Mouse (Mus musculus): ENCODE data around the gene Fyb.

The Fyb gene

DNA sequence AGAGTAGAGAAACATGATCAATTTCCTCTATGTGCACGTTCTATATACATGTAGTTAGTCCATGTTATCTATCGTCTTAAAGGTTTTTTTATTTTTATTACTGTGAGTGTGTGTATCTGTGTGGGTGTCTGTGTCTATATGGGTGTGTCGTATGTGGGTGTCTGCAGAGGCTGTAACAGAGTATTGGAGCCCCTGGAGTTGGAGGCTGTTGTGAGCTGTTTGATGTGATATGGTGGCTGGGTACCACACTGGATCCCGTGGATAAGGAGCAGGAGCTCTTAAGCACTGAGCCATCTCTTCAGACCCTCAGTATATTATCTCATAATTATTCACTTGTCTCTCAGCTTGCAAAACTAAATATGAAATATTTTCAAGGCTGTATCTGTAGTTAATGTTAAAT, 135.4 kb downstream of the Fyb start:
- DNase-seq (ENCODE audit: low spot score in 2 of 2): no peak

GRCm38 (mm10) chr15:6661951-6662350, 139.3 kb downstream of the Fyb start:
- no peak for DNase-seq (ENCODE audit: low spot score in 2 of 2)

DNA sequence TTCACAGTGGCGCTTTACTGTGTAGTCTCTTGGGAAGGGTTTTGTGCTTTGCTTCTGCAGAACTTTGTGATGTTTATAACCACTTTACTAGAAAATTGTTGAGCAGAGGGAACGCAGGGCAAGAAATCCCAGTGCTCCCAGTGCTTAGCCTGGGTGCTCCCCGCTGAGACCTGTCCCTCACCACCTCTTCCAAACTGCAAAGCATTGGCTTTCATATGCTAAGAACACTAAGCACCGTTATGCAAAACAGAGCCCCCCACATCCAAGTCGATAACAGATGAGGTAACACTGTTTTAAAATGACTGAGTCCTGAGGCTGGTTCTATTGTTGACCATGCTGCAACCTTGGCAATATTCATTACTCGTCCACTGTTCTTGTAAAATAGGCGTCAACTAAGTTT, 141.3 kb downstream of the Fyb start:
- DNase-seq (ENCODE audit: low spot score in 2 of 2): no peak

GRCm38 (mm10) chr15:6666072-6666471, 143.4 kb downstream of the Fyb start:
- no peak for DNase-seq (ENCODE audit: low spot score in 2 of 2)

GRCm38 (mm10) chr15:6668793-6669437, 146.3 kb downstream of the Fyb start:
- DNase-seq (ENCODE audit: low spot score in 2 of 2): no peak

DNA sequence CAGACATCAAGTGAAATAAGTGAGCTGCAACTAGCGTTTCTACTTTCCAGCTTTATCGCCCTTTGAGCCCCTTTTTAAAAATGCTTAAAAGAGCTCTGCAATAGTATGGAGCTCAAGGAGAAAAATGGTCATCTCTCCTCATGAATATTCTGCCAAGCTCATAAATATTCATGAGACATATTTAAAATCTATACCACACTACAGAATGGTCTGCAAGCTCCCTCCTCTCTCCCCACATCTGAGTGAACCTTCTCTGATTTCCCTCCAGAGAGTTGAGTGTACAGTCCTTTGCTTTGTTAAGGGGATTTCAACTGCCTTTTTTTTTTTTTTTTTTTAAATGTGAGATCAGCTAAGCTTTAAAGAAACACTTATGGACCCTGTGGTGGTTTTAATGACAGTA, 155.8 kb downstream of the Fyb start:
- no peak for DNase-seq (ENCODE audit: low spot score in 2 of 2)

- DNase-seq (ENCODE audit: low spot score in 2 of 2): peak in 1 of 2 experiments; percentile 15
These were observed 179.5 kb downstream of the Fyb start for GRCm38 (mm10) chr15:6702164-6702563.

DNA sequence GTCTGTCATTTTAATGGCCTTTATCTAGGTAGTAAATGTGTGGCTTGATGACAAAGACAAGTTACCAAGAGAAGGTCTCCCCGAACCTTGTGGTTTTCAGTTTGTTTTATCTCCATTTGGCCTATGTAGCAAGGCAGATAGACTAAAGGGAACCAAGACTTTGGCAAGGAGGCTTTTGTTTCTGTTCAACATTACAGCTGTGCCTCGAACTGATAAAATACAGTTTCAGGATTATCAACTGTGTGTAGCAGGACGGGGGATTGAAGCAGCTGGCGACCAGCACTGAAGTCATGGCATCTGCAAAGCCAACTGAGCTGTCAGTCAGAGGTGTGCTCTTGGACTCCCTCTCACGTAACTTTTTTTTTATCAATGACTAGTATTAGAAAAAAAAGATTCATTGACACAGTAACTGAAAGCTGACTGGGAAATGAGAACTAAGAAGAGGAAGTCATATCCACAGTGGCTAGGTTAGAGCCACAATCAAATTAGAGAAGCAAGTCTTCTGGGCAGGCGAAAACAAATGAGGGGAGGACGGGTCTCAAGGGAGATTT, 182.8 kb downstream of the Fyb start:
- DNase-seq (ENCODE audit: low spot score in 2 of 2): no peak

DNA sequence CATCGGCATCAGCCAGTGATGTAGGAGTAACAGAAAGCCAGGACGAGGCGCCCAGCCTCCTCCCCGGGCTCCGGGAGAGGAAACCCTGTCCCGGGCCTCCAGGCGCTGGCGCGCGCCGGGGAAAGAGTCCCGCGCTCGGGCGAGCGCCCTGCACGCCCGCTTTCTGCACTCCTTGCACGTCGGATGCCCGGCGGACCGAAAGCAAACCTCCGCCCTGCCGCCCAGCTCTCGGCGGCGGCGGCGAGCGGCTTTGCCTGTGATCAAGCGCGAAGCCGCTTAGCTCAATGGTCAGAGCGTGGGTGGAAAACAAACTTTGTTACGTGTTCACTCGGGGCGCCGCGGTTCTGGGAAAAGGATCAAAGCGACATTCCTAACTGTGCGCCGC, 184.9 kb downstream of the Fyb start:
- DNase-seq (ENCODE audit: low spot score in 2 of 2): peak; percentile 51 to 53

DNA sequence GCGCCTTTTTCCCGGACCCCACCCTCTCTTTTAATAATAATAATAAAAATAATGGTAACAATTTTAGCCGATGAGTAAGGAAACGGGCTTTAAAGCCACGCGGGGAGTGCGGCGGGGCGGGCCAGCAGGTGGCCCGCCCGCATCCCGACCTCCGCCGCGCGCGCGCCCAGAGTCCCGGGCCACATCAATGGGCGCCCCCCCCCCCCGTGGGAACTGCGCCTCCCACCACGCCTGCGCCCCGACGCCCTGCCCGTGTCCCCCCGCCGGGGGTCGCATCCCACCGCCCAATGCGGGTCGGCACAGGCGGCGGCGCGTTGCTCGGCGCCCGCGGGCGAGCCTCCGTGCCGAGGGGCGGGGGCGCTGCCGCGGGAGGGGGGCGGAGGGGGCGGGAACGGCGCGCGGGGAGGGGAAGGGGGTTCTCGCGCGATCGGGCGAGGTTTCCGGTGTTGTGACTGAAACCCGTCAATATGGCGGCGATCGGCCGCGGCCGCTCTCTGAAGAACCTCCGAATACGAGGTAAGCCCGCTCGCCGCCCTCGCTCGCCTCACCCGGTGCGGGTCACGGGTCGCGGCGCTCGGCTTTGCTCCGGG, 185.4 kb downstream of the Fyb start, which contains the start of gene Rictor:
Gene Rictor (plus strand): TSS at position 444 of the 590 bp plus-strand sequence.
- peak; percentile 73 to 90 for DNase-seq (ENCODE audit: low spot score in 2 of 2)

DNA sequence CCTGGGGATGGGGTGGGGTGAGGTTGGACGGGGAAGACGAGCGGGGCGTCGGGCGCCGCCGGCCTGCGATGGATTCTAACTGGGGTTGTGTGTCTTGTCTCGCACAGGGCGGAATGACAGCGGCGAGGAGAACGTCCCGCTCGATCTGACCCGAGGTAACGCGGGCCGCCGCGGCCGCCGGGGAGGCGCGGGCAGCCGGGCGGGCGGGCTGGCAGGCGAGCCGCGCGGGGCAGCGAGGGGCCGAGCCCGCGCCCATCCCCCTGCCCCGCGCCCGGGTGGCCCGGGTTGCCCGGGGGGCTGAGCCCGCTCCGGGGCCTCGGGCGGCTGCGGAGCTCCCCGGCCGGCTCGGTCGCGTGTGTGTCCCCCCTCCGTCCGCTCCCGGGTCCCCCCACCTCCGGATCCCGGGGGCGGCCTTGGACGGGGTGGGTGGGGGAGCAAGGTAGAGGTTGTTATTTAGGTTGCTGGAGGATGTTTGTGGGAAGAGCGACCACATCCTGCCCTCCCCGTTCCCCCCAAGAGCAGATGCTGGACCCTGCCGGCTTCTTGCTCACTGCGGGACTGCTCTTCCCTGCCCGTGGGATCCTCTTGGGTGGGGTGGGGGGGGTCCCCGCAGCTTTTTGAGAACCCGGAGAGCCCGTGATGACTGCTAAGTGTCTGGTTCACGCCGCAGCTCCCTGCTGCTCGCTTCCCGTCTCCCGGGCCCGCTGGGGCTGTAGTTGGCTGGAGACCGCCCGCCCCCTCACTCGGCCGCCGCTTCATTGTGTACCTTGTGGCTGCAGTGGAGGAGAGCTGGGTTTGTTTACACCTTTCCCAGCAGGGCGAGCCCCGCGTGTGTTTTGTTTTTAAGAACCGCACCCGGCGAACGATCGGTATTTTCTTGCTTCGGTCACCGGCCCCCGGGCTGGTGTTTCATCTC, 186.1 kb downstream of the Fyb start:
- peak; percentile 58 to 63 for DNase-seq (ENCODE audit: low spot score in 2 of 2)

DNA sequence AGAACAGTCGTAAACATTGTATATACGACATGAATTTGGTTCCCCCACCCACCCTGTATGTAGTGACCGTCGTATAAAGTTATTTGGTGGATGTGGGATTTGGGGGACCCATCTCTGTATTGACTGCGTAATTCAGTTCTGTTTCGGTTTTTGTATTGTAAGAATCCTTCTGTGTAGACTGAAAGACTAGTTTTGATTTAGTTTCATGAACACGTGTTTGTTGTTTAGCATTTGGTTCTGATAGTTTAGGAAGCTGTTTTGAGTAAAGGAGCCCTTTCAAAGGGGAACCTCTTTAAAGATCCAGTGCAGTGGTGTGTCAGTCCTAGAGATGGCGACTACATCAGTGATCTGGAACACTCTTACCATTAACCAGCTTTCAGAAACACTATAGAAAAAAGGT, 187.0 kb downstream of the Fyb start:
- no peak for DNase-seq (ENCODE audit: low spot score in 2 of 2)

DNA sequence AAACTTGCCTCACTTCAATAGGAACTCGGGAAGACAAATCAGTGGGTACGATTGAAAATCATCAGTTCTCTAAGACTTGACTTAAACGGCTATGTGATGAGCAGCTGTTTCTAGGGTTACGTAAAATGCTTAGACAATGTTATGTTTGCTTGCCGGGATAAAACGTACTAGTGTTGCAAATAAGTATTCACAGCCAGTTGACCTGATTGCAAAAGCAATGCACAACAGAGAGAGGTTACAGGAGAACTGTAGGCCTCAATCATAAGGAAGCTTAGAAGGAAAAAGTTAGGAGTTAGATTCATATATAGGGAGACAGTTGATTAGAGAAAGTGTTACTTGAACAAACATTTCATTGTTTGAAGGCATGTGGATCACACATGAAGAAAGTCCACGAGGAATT, 187.7 kb downstream of the Fyb start:
- DNase-seq (ENCODE audit: low spot score in 2 of 2): no peak

GRCm38 (mm10) chr15:6711226-6711625, 188.6 kb downstream of the Fyb start:
- no peak for DNase-seq (ENCODE audit: low spot score in 2 of 2)

Data from thymus, postnatal 10 days (tissue).